Mouse (Mus musculus): ENCODE results near the gene Igfbp6. TPM values are rescaled to one million over a fixed set of nuclear protein-coding genes. Genes with fewer than 3 reads are reported as not detected.

The Igfbp6 gene
- total RNA-seq, 2 experiments from 2014 or later: 40.3 to 48.1 TPM

GRCm38 (mm10) chr15:102176571-102177316 lies 32.6 kb downstream of the Igfbp6 start:
- DNase-seq: peak; percentile 56

- DNase-seq: peak; percentile 33
Observed at GRCm38 (mm10) chr15:102177417-102177816, 33.3 kb downstream of the Igfbp6 start.

DNA sequence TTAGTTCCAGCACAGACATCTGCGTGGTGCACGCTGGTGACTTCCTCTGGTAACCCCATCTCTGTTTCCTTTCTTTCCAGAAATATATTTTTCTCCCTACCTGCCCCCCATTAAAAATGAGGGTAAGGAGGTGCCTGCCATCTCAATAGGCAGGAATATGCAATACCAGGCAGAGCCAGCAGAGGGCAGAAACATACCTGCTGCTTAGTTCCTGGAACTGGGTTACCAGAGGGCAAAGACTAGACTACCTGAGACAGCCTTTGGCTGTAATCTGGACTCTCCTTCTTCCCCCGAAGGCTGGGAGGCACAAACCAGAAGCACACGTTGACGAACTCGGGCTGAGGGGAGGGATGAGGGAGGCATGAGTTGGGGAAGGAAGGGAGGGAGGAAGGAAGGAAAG lies 34.1 kb downstream of the Igfbp6 start:
- peak; percentile 90 for DNase-seq

DNA sequence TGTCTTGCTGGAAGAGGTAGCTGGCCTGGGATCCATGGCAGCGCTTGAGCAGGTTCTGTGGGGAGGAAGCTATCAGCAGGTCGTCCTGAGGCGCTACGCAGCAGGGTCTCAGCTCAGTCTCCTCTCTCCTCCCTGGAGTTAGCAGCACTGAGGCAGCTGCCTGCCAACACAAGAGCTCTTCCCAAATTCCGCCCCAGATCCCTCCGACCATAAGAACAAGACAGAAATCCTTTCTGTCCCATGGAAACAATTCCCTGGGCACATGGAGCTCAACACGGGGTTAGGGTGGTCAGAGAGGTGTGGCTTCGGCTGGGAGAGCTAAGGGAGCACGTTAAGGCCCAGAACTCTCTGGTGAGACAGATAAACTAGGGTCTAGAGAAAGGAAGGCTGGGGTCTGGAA lies 34.9 kb downstream of the Igfbp6 start:
- DNase-seq: no peak

- no peak for DNase-seq
Observed at GRCm38 (mm10) chr15:102179924-102180323, 35.8 kb downstream of the Igfbp6 start.

GRCm38 (mm10) chr15:102183076-102183475 lies 38.9 kb downstream of the Igfbp6 start:
- DNase-seq: no peak

- peak; percentile 51 for DNase-seq
Observed at GRCm38 (mm10) chr15:102186239-102186638, 42.1 kb downstream of the Igfbp6 start.

GRCm38 (mm10) chr15:102188096-102188495 lies 43.9 kb downstream of the Igfbp6 start:
- no peak for DNase-seq

GRCm38 (mm10) chr15:102188883-102189282 lies 44.7 kb downstream of the Igfbp6 start:
- no peak for DNase-seq

DNA sequence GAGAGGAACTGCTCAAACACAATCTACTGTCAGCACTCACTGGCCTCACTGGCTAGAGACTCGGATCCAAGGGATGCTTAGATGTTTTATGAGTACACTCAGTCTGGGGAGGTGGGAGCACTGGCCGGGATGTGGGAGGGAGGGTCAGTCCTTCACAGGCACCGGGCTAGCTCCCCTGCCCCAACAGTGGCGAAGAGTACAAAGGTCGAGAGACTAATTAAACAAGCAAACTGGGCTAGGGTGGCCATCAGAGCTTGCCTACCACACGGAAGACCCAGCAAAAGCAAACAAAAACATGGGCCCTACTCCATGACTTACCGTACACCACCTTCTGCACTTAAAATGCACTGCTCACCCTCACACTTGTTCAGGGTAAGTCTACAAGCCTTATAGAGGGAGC lies 47.5 kb downstream of the Igfbp6 start:
- DNase-seq: no peak

DNA sequence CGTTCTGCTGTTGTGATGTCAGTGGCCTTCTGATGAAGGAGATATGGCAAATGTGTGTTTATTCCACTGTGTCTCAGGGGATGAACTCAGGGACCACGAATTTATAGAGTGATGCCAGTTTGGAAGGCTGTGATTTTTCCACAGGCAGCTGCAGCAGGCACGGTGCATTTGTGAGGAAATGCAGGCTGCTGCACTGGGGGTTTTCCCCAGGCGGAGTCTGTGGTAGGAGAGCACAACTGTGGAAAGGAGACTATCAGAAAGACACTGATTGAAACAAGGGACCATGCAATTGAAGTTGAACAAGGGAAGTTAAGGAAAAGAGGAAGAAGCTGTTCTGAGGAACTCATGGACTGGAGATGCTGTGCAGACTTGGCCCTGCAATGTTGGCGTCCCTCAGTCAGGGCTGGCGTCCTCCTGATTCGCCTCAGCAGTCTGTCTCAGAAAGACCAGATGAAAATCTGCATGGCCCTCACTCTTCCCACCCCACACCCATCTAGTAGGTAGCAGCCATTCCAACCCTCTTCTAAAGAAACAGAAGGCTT lies 48.2 kb downstream of the Igfbp6 start:
- DNase-seq: no peak

GRCm38 (mm10) chr15:102192820-102193386 lies 48.7 kb downstream of the Igfbp6 start:
- DNase-seq: no peak

- DNase-seq: no peak
Observed at GRCm38 (mm10) chr15:102193652-102194051, 49.5 kb downstream of the Igfbp6 start.

- no peak for DNase-seq
Observed at GRCm38 (mm10) chr15:102194439-102194838, 50.3 kb downstream of the Igfbp6 start.

DNA sequence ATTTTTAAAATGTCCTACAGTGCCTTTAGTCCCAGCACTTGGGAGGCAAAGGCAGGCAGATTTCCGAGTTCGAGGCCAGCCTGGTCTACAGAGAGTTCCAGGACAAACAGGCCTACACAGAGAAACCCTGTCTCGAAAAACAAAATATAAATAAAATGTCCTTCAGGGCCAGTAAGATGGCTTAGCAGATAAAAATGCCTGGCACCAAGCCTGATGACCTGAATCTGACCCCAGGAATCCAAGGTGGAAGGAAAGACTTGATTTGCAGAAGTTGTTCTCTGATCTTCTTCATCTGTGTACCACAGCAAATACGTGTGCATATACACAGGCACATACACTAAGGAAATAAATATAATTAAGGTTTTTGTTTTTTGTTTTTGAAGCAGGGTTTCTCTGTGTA lies 51.2 kb downstream of the Igfbp6 start:
- no peak for DNase-seq

DNA sequence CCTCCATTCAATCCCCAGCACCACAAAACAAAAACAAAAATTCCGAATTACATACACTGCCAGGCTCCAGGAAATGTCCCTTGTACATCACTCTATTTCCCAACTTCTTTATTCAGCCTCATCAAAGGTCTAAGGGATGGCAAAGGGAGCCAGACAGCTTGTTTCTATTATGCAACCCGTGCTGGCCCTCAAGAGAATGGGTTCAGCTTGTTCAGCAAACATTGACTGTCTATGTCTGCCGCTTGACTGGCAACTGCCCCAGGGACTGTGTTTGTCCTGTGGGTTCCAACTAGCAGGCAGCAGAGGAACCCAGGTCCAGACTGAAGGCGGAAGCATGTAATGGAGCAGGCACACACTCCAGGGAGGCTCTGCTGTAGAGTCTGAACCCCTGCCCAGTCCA lies 54.7 kb downstream of the Igfbp6 start:
- peak; percentile 54 for DNase-seq

Other genes with a start within 250 kb of the Igfbp6 start
- gene Krt4, start 219.6 kb upstream of the Igfbp6 start, total RNA-seq (2021): under 1 TPM in 1 of 2 experiments, not detected in 1; 0.18 TPM
- gene Krt79, start 204.0 kb upstream of the Igfbp6 start, total RNA-seq (2021): 1 to 10 TPM; 3.8 to 5.3 TPM
- under 1 TPM in 1 of 2 experiments, not detected in 1; 0.09 TPM for gene Krt78, start 190.1 kb upstream of the Igfbp6 start, total RNA-seq (2021)
- gene Krt8, start 139.9 kb upstream of the Igfbp6 start, total RNA-seq (2021): 10 to 100 TPM; 12.1 to 24.2 TPM
- gene Krt18, start 116.2 kb upstream of the Igfbp6 start, total RNA-seq (2021): 10 to 100 TPM; 15.9 to 28.3 TPM
- gene Eif4b, start 70.6 kb upstream of the Igfbp6 start, total RNA-seq (2021): 100 to 1,000 TPM; 248 to 266 TPM
- 10 to 100 TPM; 64.5 to 84.6 TPM for gene Tns2, start 43.9 kb upstream of the Igfbp6 start, total RNA-seq (2021)
- 10 to 100 TPM; 27.4 to 31.5 TPM for gene Spryd3, start 8.1 kb upstream of the Igfbp6 start, total RNA-seq (2021)
- 1 to 10 TPM; 4.9 to 8.1 TPM for gene Soat2, start 6.2 kb downstream of the Igfbp6 start, total RNA-seq (2021)
- 10 to 100 TPM; 66.7 to 84.9 TPM for gene Zfp740, start 58.9 kb downstream of the Igfbp6 start, total RNA-seq (2021)
- gene Csad, start 60.4 kb downstream of the Igfbp6 start, total RNA-seq (2021): 100 to 1,000 TPM; 155 to 156 TPM
- 1 to 10 TPM; 6.4 to 7.1 TPM for gene Itgb7, start 87.6 kb downstream of the Igfbp6 start, total RNA-seq (2021)
- 10 to 100 TPM; 22.7 to 30.3 TPM for gene Rarg, start 113.2 kb downstream of the Igfbp6 start, total RNA-seq (2021)
- gene Gm9918, start 126.2 kb downstream of the Igfbp6 start, total RNA-seq (2021): not detected
- gene Mfsd5, start 135.1 kb downstream of the Igfbp6 start, total RNA-seq (2021): 10 to 100 TPM; 29.0 to 29.4 TPM
- gene Espl1, start 151.9 kb downstream of the Igfbp6 start, total RNA-seq (2021): 10 to 100 TPM in 1 of 2 experiments, 1 to 10 TPM in 1; 8.8 to 11.9 TPM
- gene Pfdn5, start 181.8 kb downstream of the Igfbp6 start, total RNA-seq (2021): 100 to 1,000 TPM; 342 to 354 TPM
- gene Myg1, start 187.3 kb downstream of the Igfbp6 start, total RNA-seq (2021): 10 to 100 TPM; 50.0 to 62.5 TPM
- gene Aaas, start 206.4 kb downstream of the Igfbp6 start, total RNA-seq (2021): 10 to 100 TPM; 21.4 to 24.7 TPM
- gene Sp7, start 222.8 kb downstream of the Igfbp6 start, total RNA-seq (2021): 1 to 10 TPM in 1 of 2 experiments, under 1 TPM in 1; 0.15 to 2.3 TPM

Measured in adrenal gland, postnatal 10 days (tissue).